Mouse (Mus musculus): ENCODE measurements at regions not wholly inside any gene's neighbourhood (a gene's known extent, or its start where the extent isn't known, plus 50 kb on each side); places are given as distances from the start of the nearest gene placed in this dataset.

- H3K4me2 ChIP-seq (ENCODE audit: low read depth), result no peak overlapping the region
- DNase-seq (ENCODE audit: low read depth in 3 of 3, low spot score in 3 of 3) (no peak), ATAC-seq (ENCODE audit: insufficient read depth) (no peak)
- no peaks in the 10 kb centered on the region for H3K36me3 ChIP-seq (replicated peaks; ENCODE audit: control insufficient read depth, insufficient read depth, low read depth)
- H3K27ac ChIP-seq, result no peak overlapping the region
- no peak overlapping the region for H3K9ac ChIP-seq (replicated peaks)
- H3K4me3 ChIP-seq (ENCODE audit: insufficient read depth in 1 of 2, low read depth in 2 of 2, low read length in 2 of 2), result no peak overlapping the region
- no peaks in the 10 kb centered on the region for H3K27me3 ChIP-seq (ENCODE audit: control insufficient read depth, insufficient read depth, low read length)
- no peaks in the 10 kb centered on the region for H3K4me1 ChIP-seq (replicated peaks; ENCODE audit: control insufficient read depth in 2 of 2, insufficient read depth in 2 of 2, low read length in 1 of 2)
- no peak for TF ChIP-seq CTCF (IDR thresholded peaks at IDR 0.05; ENCODE audit: low read depth)
- no peak for TF ChIP-seq EP300 (IDR thresholded peaks at IDR 0.05; ENCODE audit: low read depth)
- 39% methylated on average over 14 of the region's 14 CpGs for WGBS (ENCODE audit: insufficient replicate concordance)
- H3K9me3 ChIP-seq (ENCODE audit: control insufficient read depth, low read length), result no peaks in the 10 kb centered on the region
Measured at GRCm38 (mm10) chr1:77708202-77709020, 193.5 kb upstream of the Epha4 start.

- TF ChIP-seq EP300 (IDR thresholded peaks at IDR 0.05; ENCODE audit: low read depth) (no peak), CTCF (IDR thresholded peaks at IDR 0.05; ENCODE audit: low read depth) (no peak)
- WGBS (ENCODE audit: insufficient replicate concordance), result 38% methylated on average over 3 of the region's 3 CpGs
- H3K9me3 ChIP-seq (ENCODE audit: control insufficient read depth, low read length), result no peaks in the 10 kb centered on the region
- ATAC-seq (ENCODE audit: insufficient read depth), result no peak
- no peaks in the 10 kb centered on the region for H3K4me1 ChIP-seq (replicated peaks; ENCODE audit: control insufficient read depth in 2 of 2, insufficient read depth in 2 of 2, low read length in 1 of 2)
- H3K4me2 ChIP-seq (ENCODE audit: low read depth), result no peak overlapping the region
- H3K27ac ChIP-seq, result no peak overlapping the region
- DNase-seq (ENCODE audit: low read depth in 3 of 3, low spot score in 3 of 3), result no peak
- H3K27me3 ChIP-seq (ENCODE audit: control insufficient read depth, insufficient read depth, low read length), result no peaks in the 10 kb centered on the region
- H3K9ac ChIP-seq (replicated peaks), result no peak overlapping the region
- no peaks in the 10 kb centered on the region for H3K36me3 ChIP-seq (replicated peaks; ENCODE audit: control insufficient read depth, insufficient read depth, low read depth)
- H3K4me3 ChIP-seq (ENCODE audit: insufficient read depth in 1 of 2, low read depth in 2 of 2, low read length in 2 of 2), result no peak overlapping the region
Measured at GRCm38 (mm10) chr1:77695228-77696018, 180.5 kb upstream of the Epha4 start.

DNA sequence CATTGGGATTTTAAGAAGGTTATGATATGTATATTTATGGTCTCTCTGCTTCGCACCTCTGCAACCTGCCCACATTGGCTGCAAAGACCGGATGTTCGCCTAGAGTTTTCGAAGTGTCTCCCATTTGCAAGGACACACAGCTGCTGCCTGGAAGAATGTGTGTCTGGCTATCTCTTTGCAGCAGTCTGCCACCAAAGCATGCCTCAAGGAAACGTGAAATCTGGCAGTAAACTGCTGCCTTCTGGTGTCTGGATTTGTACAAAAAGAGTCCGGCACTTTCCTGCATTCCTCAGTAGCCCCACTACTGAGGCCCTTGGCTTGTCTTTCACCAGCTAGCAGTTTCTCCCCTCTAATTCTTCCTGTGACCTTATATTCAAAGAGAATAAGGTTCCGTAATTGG lies 148.5 kb upstream of the Epha4 start:
- Histone ChIP-seq H3K4me1 (replicated peaks; ENCODE audit: control insufficient read depth in 2 of 2, insufficient read depth in 2 of 2, low read length in 1 of 2) (no peaks in the 10 kb centered on the region), H3K27me3 (ENCODE audit: control insufficient read depth, insufficient read depth, low read length) (no peaks in the 10 kb centered on the region), H3K27ac (no peak overlapping the region), H3K36me3 (replicated peaks; ENCODE audit: control insufficient read depth, insufficient read depth, low read depth) (no peaks in the 10 kb centered on the region), H3K9ac (replicated peaks) (no peak overlapping the region), H3K4me3 (ENCODE audit: insufficient read depth in 1 of 2, low read depth in 2 of 2, low read length in 2 of 2) (no peak overlapping the region), H3K4me2 (ENCODE audit: low read depth) (no peak overlapping the region), H3K9me3 (ENCODE audit: control insufficient read depth, low read length) (no peaks in the 10 kb centered on the region)
- TF ChIP-seq EP300 (IDR thresholded peaks at IDR 0.05; ENCODE audit: low read depth) (no peak), CTCF (IDR thresholded peaks at IDR 0.05; ENCODE audit: low read depth) (no peak)
- WGBS (ENCODE audit: insufficient replicate concordance), result 67% methylated on average over 7 of the region's 7 CpGs
- ATAC-seq (ENCODE audit: insufficient read depth), result no peak
- DNase-seq (ENCODE audit: low read depth in 3 of 3, low spot score in 3 of 3), result no peak

- H3K9me3 ChIP-seq (ENCODE audit: control insufficient read depth, low read length), result no peaks in the 10 kb centered on the region
- no peaks in the 10 kb centered on the region for H3K27me3 ChIP-seq (ENCODE audit: control insufficient read depth, insufficient read depth, low read length)
- no peaks in the 10 kb centered on the region for H3K36me3 ChIP-seq (replicated peaks; ENCODE audit: control insufficient read depth, insufficient read depth, low read depth)
- no peak overlapping the region for H3K4me3 ChIP-seq (ENCODE audit: insufficient read depth in 1 of 2, low read depth in 2 of 2, low read length in 2 of 2)
- H3K4me2 ChIP-seq (ENCODE audit: low read depth), result no peak overlapping the region
- DNase-seq (ENCODE audit: low read depth in 3 of 3, low spot score in 3 of 3) (no peak), ATAC-seq (ENCODE audit: insufficient read depth) (no peak)
- no peaks in the 10 kb centered on the region for H3K4me1 ChIP-seq (replicated peaks; ENCODE audit: control insufficient read depth in 2 of 2, insufficient read depth in 2 of 2, low read length in 1 of 2)
- no peak overlapping the region for H3K9ac ChIP-seq (replicated peaks)
- TF ChIP-seq EP300 (IDR thresholded peaks at IDR 0.05; ENCODE audit: low read depth), result no peak
- no peak for TF ChIP-seq CTCF (IDR thresholded peaks at IDR 0.05; ENCODE audit: low read depth)
- no peak overlapping the region for H3K27ac ChIP-seq
Measured at GRCm38 (mm10) chr1:77660436-77660835, 145.5 kb upstream of the Epha4 start.

DNA sequence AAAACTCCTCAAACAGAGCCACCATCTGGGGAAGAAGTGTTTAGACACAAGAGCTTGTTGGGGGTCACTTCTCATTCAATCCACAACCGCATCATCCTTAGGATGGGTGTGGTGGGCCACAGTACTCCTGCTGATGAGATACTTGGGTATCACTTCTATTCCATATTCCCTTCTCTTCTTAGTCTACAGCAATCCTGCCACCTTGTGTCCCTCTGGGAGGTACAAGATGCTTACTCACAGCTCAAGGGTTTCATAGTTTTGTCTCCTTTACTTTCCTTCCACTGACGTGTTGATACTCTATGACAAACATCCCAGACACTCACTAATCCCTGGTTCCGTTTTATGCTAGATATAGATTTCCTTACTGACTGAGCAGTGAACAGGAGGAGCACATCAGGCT lies 122.1 kb upstream of the Epha4 start:
- Histone ChIP-seq H3K9me3 (ENCODE audit: control insufficient read depth, low read length) (no peaks in the 10 kb centered on the region), H3K4me1 (replicated peaks; ENCODE audit: control insufficient read depth in 2 of 2, insufficient read depth in 2 of 2, low read length in 1 of 2) (no peaks in the 10 kb centered on the region), H3K27me3 (ENCODE audit: control insufficient read depth, insufficient read depth, low read length) (no peaks in the 10 kb centered on the region), H3K4me2 (ENCODE audit: low read depth) (no peak overlapping the region), H3K36me3 (replicated peaks; ENCODE audit: control insufficient read depth, insufficient read depth, low read depth) (no peaks in the 10 kb centered on the region), H3K27ac (no peak overlapping the region), H3K9ac (replicated peaks) (no peak overlapping the region), H3K4me3 (ENCODE audit: insufficient read depth in 1 of 2, low read depth in 2 of 2, low read length in 2 of 2) (no peak overlapping the region)
- ATAC-seq (ENCODE audit: insufficient read depth), result no peak
- no peak for DNase-seq (ENCODE audit: low read depth in 3 of 3, low spot score in 3 of 3)
- WGBS (ENCODE audit: insufficient replicate concordance), result 46% methylated on average over 3 of the region's 3 CpGs
- TF ChIP-seq CTCF (IDR thresholded peaks at IDR 0.05; ENCODE audit: low read depth), result no peak
- TF ChIP-seq EP300 (IDR thresholded peaks at IDR 0.05; ENCODE audit: low read depth), result no peak

All from liver, embryonic 14.5 days (tissue).